Mouse (Mus musculus): ENCODE results near the gene Wdr54.

Wdr54 gene

GRCm38 (mm10) chr6:83131469-83132034, 24.6 kb downstream of the Wdr54 start:
- DNase-seq (ENCODE audit: low read depth, low spot score): no peak

DNA sequence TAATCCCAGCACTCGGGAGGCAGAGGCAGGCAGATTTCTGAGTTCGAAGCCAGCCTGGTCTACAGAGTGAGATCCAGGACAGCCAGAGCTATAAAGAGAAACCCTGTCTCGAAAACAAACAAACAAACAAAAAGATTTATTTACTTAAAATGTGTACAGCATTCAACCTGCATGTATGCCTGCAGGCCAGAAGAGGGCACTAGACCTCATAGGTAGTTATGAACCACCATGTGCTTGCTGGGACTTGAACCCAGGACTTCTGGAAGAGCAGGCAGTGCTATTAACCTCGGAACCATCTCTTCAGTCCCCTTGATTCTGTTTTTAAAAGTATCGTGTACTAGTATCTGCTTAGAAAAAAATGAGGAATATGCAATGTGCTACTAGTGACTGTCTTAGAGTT, 28.8 kb downstream of the Wdr54 start:
- peak; percentile 47 for DNase-seq (ENCODE audit: low read depth, low spot score)

DNA sequence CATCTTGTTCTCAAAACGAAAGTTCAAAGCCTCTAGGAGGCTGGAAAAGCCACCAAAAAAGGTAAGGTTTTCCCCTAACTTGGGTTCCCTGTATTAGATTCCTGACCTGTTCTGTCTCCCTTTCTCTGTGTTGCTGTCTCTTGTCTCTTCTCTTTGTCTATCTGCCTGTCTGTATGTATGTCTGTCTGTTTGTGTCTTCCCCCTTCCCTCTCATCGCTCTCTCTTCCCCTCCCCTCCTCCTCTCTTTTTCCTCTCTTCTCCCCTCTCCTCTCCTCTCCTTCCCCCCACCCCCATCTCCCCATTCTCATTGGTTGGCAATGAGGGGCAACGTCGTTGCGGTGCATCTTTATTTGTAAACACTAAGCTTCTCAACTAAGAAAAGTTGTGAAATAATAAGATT, 30.9 kb downstream of the Wdr54 start, which contains the start of gene Ino80b:
Gene Ino80b (minus strand): TSS at position 101 of the 400 bp plus-strand sequence.
- DNase-seq (ENCODE audit: low read depth, low spot score): no peak

- peak; percentile 97 for DNase-seq (ENCODE audit: low read depth, low spot score)
Observed at GRCm38 (mm10) chr6:83124851-83125312, 31.3 kb downstream of the Wdr54 start.

DNA sequence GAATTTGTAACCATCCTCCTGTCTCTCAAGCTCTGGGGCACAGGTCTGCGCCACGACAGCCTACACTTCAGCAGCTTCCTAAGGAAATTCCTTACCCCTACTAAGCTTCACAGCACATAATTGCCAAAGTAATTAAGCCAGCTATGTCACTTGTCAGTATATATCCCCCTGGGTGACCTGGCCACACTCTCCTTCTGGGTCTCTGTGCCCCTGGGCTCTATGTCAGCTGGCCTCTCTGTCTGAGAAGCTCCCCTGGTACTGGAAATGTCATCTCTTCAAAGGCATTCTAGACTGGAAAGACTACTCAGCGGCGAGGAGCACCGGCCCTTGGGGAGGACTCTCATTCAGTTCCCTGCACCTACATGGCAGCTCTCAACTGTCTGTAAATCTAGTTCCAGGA, 33.2 kb downstream of the Wdr54 start:
- DNase-seq (ENCODE audit: low read depth, low spot score): no peak

GRCm38 (mm10) chr6:83121863-83122710, 34.1 kb downstream of the Wdr54 start:
- DNase-seq (ENCODE audit: low read depth, low spot score): no peak

DNA sequence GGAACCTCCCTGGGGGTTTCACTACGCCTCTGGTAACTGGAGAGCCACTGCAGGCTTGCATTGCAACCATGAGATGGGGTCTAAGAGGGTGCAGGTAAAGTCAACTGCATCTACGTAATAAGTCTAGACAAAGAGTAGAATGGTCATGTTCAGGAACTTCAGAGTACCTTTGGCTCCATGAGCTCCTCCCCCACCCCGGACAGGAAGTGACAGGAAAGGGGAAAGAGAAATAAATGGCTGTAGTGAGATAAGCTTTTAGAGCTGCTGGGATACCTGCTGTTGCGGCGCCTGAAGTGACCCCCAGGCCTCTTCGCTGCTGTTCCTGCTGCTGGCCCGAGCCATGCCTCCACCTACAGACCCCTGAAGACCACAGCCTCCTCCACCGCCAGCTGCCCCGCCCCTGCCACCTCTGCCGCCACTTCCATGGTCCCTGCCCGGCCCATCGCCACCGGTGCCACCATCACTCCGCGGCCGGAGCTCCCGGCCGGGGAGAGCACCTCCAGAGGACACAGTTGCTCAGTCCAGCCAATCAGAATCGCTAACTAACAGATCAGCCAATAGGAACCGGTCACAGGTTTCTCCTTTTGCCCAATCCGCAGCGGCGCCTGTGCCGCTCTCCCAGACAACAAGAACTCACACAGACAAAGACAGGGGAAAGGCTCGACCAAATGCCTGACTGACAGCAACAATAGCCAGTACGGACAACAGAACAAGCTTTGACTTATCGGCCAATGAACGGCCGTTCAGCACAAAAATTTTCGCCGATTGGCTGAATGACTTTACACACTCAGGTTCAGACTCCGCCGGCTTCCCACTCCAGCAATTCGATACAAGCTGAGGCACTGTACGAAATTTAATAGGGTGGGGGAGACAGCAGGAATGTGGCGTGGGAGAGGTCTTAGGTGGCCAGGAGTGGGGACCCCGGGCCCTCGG, 35.0 kb downstream of the Wdr54 start, which contains the start of gene Wbp1:
Gene Wbp1 (minus strand): TSS at position 630 of the 933 bp plus-strand sequence.
- peak; percentile 100 for DNase-seq (ENCODE audit: low read depth, low spot score)

DNA sequence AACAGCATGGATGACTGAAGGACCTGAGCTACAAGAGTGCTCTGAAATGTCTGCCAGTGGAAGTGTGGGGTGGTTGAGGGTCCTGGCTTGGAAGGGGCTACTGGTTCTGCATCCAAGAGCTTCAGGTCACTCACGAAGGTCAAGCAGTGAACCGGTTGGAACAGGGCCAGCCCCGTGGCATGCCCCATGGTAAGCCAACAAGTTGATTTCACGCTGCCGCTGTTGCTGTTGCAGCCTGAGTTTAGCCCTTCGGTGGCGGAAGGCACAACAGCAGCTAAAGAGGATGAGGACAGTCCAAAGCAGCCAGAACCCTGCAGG, 36.5 kb downstream of the Wdr54 start:
- no peak for DNase-seq (ENCODE audit: low read depth, low spot score)

DNA sequence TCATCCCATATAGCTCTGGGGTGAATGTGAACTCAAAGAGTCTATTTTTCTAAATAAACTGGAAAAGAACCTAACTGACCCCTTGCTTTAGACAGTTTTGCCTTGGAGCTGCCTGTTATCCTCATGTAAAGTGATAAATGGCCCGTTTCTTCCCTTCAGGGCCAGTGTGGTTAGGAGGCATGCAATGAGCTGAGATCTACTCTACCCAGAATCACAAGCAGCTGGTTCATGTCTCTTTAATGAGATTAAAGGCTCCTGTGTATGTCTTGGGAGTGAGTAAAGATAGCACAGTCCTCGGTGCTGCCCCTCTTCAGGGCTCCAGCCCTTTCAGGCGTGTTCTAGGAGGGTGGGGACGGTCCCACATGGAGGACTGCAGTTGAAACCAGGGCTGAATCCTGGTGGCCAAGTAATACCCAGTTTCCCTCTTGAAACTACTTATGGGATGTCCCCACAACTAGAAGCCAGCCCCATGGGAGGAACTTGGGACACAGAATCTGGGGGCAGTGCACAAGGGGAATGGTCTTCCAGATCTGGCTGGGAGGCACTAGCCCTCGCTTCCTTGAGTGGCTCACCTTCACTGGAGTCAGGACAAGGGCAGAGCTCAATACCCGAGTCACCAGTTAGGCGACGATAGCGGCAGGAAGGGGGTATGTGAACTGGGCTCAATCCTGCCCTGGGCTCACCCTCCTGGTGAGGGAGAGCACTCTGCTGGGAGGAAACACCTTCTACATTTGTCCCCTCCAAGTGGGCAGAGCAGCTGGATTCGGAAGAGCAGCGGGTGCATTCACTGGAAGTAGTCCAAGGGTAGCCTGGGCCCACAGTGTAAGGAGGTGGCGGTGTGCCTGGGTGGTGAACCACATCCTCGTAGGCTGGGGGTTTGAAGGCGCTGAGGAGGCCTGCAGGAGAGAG, 37.1 kb downstream of the Wdr54 start:
- no peak for DNase-seq (ENCODE audit: low read depth, low spot score)

DNA sequence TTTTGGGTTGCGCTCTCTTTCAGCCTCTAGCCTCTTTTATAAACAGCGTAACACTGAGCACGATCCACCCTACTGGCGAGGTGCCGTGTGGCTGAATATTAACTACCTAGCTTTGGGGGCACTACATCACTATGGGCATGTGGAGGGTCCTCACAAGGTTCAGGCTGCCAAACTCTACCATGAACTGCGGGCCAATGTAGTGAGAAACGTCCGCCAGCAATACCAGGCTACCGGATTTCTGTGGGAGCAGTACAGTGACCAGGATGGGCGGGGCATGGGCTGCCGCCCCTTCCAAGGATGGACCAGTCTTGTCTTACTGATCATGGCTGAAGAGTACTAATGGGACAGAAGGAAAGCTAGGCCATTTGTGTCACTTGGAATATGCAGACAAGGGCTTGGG, 37.8 kb downstream of the Wdr54 start:
- DNase-seq (ENCODE audit: low read depth, low spot score): no peak

DNA sequence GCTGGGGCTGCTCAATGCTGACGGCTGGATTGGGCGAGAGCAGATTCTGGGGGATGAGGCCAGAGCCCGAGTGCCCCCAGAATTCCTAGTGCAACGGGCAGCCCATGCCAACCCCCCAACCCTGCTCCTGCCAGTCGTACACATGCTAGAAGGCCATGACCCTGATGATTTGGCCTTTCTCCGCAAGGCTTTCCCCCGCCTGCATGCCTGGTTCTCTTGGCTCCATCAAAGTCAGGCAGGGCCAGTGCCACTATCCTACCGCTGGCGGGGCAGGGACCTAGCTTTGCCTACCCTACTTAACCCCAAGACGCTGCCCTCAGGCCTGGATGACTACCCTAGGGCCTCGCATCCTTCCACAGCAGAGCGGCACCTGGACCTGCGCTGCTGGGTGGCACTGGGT, 38.6 kb downstream of the Wdr54 start:
- DNase-seq (ENCODE audit: low read depth, low spot score): no peak

DNA sequence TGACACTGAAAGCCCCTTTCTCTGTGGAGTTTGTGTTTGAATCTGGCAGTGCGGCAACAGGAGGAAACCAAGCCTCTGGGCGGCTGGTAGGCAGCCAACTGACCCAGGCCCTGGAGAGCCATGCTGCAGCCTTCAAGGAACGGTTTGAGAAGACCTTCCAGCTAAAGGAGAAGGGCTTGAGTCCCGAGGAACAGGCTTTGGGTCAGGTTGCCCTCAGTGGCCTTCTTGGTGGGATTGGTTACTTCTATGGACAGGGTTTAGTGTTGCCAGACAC, 39.1 kb downstream of the Wdr54 start:
- DNase-seq (ENCODE audit: low read depth, low spot score): no peak

GRCm38 (mm10) chr6:83116373-83117164, 39.6 kb downstream of the Wdr54 start:
- no peak for DNase-seq (ENCODE audit: low read depth, low spot score)

GRCm38 (mm10) chr6:83115682-83116372, 40.4 kb downstream of the Wdr54 start:
- no peak for DNase-seq (ENCODE audit: low read depth, low spot score)

DNA sequence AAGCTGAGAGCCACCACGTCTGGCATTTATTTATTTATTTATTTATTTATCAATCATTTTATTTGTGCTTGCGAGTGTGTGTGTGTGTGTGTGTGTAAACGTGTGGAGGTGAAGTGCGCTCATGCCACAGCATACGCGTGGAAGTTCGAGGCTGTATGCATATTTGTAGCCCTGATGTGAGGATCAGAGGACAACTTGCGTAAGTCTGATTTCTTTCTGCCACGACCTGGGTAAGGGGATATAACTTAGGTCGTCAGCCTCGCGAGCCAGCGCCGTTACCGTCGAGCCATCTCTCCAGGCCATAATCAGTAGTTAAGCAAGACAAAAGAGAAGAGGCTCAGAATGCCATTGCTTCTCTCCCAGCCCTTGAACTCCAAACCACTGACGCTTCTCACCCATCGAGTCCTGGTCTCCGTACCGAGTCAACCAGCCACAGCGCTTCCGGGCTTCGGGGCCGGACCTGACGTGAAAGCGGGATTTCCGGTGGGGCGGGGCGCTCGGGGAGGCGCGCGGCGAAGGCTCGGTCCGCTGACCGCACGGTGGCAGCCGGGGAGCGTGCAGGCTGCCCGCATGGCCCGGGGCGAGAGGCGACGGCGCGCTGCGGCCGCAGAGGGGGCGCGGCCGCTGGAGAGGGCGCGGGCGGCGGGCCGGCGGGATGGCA, 41.1 kb downstream of the Wdr54 start, which contains the start of gene Mogs:
Gene Mogs (plus strand): TSS at position 486 of the 661 bp plus-strand sequence.
- peak; percentile 79 for DNase-seq (ENCODE audit: low read depth, low spot score)

GRCm38 (mm10) chr6:83111510-83112136, 44.6 kb downstream of the Wdr54 start:
- no peak for DNase-seq (ENCODE audit: low read depth, low spot score)

DNA sequence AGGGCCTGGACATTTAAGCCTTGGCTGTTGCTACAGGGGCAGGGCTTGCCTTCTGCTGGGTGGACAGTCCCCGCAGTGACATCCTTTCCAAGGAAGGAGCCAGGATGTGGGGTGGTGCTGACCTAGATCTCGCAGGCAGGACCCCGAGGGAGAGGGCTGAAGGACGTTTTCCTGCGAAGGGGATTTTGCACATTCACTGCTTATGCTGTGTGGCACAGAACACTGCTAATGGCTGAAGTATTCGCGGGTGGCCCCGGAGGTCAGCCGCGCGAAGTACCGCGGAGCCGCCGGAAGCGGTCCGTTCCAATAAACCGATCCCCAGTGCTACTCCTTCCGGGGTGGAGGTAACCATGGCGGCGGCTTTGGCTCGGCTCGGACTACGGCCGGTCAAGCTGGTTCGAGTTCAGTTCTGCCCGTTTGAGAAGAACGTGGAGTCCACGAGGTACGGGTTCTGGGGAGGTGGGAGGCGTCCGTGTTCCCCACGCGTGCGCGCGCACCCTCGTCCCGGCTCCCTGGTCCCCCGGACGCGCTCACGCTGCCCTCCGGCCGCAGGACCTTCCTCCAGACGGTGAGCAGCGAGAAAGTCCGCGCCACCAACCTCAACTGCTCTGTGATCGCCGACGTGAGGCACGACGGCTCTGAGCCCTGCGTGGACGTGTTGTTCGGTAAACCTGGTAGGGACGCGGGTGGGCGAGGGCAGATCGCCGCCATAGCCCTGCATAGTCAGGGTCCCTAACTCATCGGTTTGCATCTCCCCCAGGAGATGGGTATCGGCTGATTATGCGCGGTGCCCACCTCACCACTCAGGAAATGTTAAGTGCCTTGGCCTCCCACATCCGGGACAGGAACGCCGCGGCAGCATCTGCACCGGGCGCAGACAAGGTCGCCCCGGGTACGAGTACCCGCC, 47.2 kb downstream of the Wdr54 start, which contains the start of gene Mrpl53:
Gene Mrpl53 (plus strand): TSS at position 279 of the 907 bp plus-strand sequence.
- peak; percentile 64 for DNase-seq (ENCODE audit: low read depth, low spot score)
